Mouse (Mus musculus): ENCODE data around the gene Prg3. TPM values are rescaled to one million over a fixed set of nuclear protein-coding genes. Genes with fewer than 3 reads are reported as not detected.

Gene Prg3
- total and polyA plus RNA-seq, 3 experiments: not detected

GRCm38 (mm10) chr2:84964111-84964801 is 23.8 kb upstream of the Prg3 start:
- TF ChIP-seq ETS1 (IDR thresholded peaks at IDR 0.05; ENCODE audit: low read depth, low read length) (no peak), GABPA (IDR thresholded peaks at IDR 0.05; ENCODE audit: low read depth, low read length) (no peak), CHD1 (IDR thresholded peaks at IDR 0.05; ENCODE audit: low read depth, low read length) (no peak), USF2 (IDR thresholded peaks at IDR 0.05; ENCODE audit: borderline replicate concordance in 1 of 2, insufficient read depth in 1 of 2, low read depth in 1 of 2, low read length in 2 of 2) (no peak), RCOR1 (IDR thresholded peaks at IDR 0.05; ENCODE audit: low read depth, low read length) (no peak), POLR2AphosphoS2 (IDR thresholded peaks at IDR 0.05; ENCODE audit: low read length) (no peak), NELFE (IDR thresholded peaks at IDR 0.05; ENCODE audit: low read depth, low read length) (no peak)
- no peak overlapping the region for H3K27ac ChIP-seq (ENCODE audit: control insufficient read depth, low read depth, low read length)

GRCm38 (mm10) chr2:84967318-84967991 is 20.6 kb upstream of the Prg3 start:
- Histone ChIP-seq H3K27ac (ENCODE audit: control insufficient read depth, low read depth, low read length) (peak overlapping the region; percentile 34), H3K27me3 (ENCODE audit: control insufficient read depth in 1 of 2, insufficient read depth in 2 of 2, low read length in 2 of 2) (no peaks in the 10 kb centered on the region), H3K9ac (ENCODE audit: control insufficient read depth, low read depth, low read length, poor library complexity, severe bottlenecking) (no peak overlapping the region), H3K9me3 (replicated peaks; ENCODE audit: insufficient read depth, low read length) (no peaks in the 10 kb centered on the region), H3K4me3 (ENCODE audit: control insufficient read depth in 1 of 2, insufficient read depth in 1 of 2, low read depth in 2 of 2, low read length in 2 of 2) (no peak overlapping the region), H3K36me3 (ENCODE audit: control insufficient read depth in 1 of 2, insufficient read depth in 2 of 2, low read length in 2 of 2) (peaks cover 0 to 5% of the 10 kb centered on the region in 2 experiments; a peak in 2 of 4 replicates), H3K4me1 (ENCODE audit: control insufficient read depth in 1 of 2, insufficient read depth in 2 of 2, low read length in 2 of 2) (peaks cover 3 to 6% of the 10 kb centered on the region in 2 experiments; a peak in 3 of 4 replicates), H3K79me2 (ENCODE audit: control insufficient read depth, insufficient read depth, low read length, poor library complexity) (no peaks in the 10 kb centered on the region)
- peak; percentile 88 for DNase-seq (ENCODE audit: low read depth, low spot score)
- TF ChIP-seq TAL1 (IDR thresholded peaks at IDR 0.05; ENCODE audit: low read length) (peak; percentile 40), TCF12 (IDR thresholded peaks at IDR 0.05; ENCODE audit: low read depth, low read length) (peak; percentile 38; the same call in 1 of the 2 replicates), SMC3 (IDR thresholded peaks at IDR 0.05; ENCODE audit: low read depth, low read length) (no peak), CTCF (IDR thresholded peaks at IDR 0.05 in 2 of 3, conservative IDR thresholded peaks at IDR 0.05 in 1 of 3; ENCODE audit: control insufficient read depth in 1 of 3, insufficient read depth in 1 of 3, low read depth in 2 of 3, low read length in 3 of 3, poor library complexity in 1 of 3, severe bottlenecking in 1 of 3) (no peak), RAD21 (IDR thresholded peaks at IDR 0.05; ENCODE audit: low read depth, low read length) (no peak; the same call in 1 of the 2 replicates), POLR2AphosphoS5 (IDR thresholded peaks at IDR 0.05; ENCODE audit: borderline replicate concordance, low read depth, low read length) (no peak), MYC (IDR thresholded peaks at IDR 0.05; ENCODE audit: low read depth, low read length) (peak; percentile 89), CHD2 (IDR thresholded peaks at IDR 0.05; ENCODE audit: low read length) (no peak), ZC3H11A (IDR thresholded peaks at IDR 0.05; ENCODE audit: low read depth, low read length) (no peak), ZMIZ1 (IDR thresholded peaks at IDR 0.05; ENCODE audit: low read depth, low read length) (no peak), UBTF (IDR thresholded peaks at IDR 0.05; ENCODE audit: borderline replicate concordance, insufficient read depth, low read depth, low read length) (no peak), GATA1 (IDR thresholded peaks at IDR 0.05; ENCODE audit: low read depth, low read length) (no peak), MXI1 (IDR thresholded peaks at IDR 0.05; ENCODE audit: low read depth, low read length) (peak; percentile 78), NELFE (IDR thresholded peaks at IDR 0.05; ENCODE audit: low read depth, low read length) (peak; percentile 37), MAFK (IDR thresholded peaks at IDR 0.05; ENCODE audit: borderline replicate concordance, low read depth, low read length) (no peak), ELF1 (IDR thresholded peaks at IDR 0.05; ENCODE audit: low read depth, low read length) (no peak), E2F4 (IDR thresholded peaks at IDR 0.05; ENCODE audit: borderline replicate concordance, low read depth, low read length) (no peak), BHLHE40 (IDR thresholded peaks at IDR 0.05; ENCODE audit: borderline replicate concordance, low read depth, low read length) (no peak), MAZ (IDR thresholded peaks at IDR 0.05; ENCODE audit: low read depth, low read length) (peak; percentile 11; the same call in 1 of the 2 replicates), SIN3A (IDR thresholded peaks at IDR 0.05; ENCODE audit: low read length) (peak; percentile 58), TBP (IDR thresholded peaks at IDR 0.05; ENCODE audit: low read depth, low read length) (0 out of 2 replicates have a peak, but pooled peaks have one; percentile 41), RCOR1 (IDR thresholded peaks at IDR 0.05; ENCODE audit: low read depth, low read length) (peak; percentile 49; the same call in 1 of the 2 replicates), ETS1 (IDR thresholded peaks at IDR 0.05; ENCODE audit: low read depth, low read length) (peak; percentile 70), EP300 (IDR thresholded peaks at IDR 0.05; ENCODE audit: low read depth in 1 of 2, low read length in 2 of 2) (peak; percentile 50 to 51; a peak in 2 of 4 replicates), KAT2A (conservative IDR thresholded peaks at IDR 0.05; ENCODE audit: low read depth, low read length) (no peak)

More at GRCm38 (mm10) chr2:84964111-84964801, 23.8 kb upstream of the Prg3 start:
- Histone ChIP-seq H3K9ac (ENCODE audit: control insufficient read depth, low read depth, low read length, poor library complexity, severe bottlenecking) (no peak overlapping the region), H3K36me3 (ENCODE audit: control insufficient read depth in 1 of 2, insufficient read depth in 2 of 2, low read length in 2 of 2) (peaks cover 0 to 8% of the 10 kb centered on the region in 2 experiments; a peak in 2 of 4 replicates), H3K27me3 (ENCODE audit: control insufficient read depth in 1 of 2, insufficient read depth in 2 of 2, low read length in 2 of 2) (no peaks in the 10 kb centered on the region), H3K4me1 (ENCODE audit: control insufficient read depth in 1 of 2, insufficient read depth in 2 of 2, low read length in 2 of 2) (peaks cover 3 to 6% of the 10 kb centered on the region in 2 experiments; a peak in 3 of 4 replicates), H3K79me2 (ENCODE audit: control insufficient read depth, insufficient read depth, low read length, poor library complexity) (no peaks in the 10 kb centered on the region), H3K4me3 (ENCODE audit: control insufficient read depth in 1 of 2, insufficient read depth in 1 of 2, low read depth in 2 of 2, low read length in 2 of 2) (no peak overlapping the region), H3K9me3 (replicated peaks; ENCODE audit: insufficient read depth, low read length) (no peaks in the 10 kb centered on the region)
- DNase-seq (ENCODE audit: low read depth, low spot score): no peak
